Mouse (Mus musculus) midbrain, embryonic 13.5 days (tissue): ENCODE data around the gene Mipep. TPM values are rescaled to one million over a fixed set of nuclear protein-coding genes. Genes with fewer than 3 reads are reported as not detected.

ENCODE experiments used
- polyA plus RNA-seq: library from polyadenylated mRNA; unstranded; fragments of >200 nt; fragmentation: Nextera tagmentation; extraction: Ambion mirVana; gene quantifications from 2 replicates; pipeline ENCODE4 v1.2.1, GENCODE M21; 2015

The Mipep gene
- polyA plus RNA-seq, 1 experiment from 2014 or later, result 18.1 TPM

Other genes starting within 250 kb of the Mipep start
- gene Spata13, start 150.6 kb upstream of the Mipep start, polyA plus RNA-seq, result 41.3 and 47.4 TPM in 2 replicates
- 0.10 TPM in 1 of 2 replicates, not detected in the other for gene C1qtnf9, start 16.4 kb upstream of the Mipep start, polyA plus RNA-seq